Mouse (Mus musculus) midbrain, postnatal 0 days (tissue): ENCODE data around the gene Sorbs1. TPM values are rescaled to one million over a fixed set of nuclear protein-coding genes. Genes with fewer than 3 reads are reported as not detected.

Source experiments
- ATAC-seq: fragments of 200-750 bp; cut with Nextera tagmentation; 2 replicates; pipeline ENCODE4 v1.8.0; 2017; ENCODE audit warnings: moderate number of reproducible peaks, mild to moderate bottlenecking, moderate TSS enrichment, moderate library complexity; ENCODE audit not compliant: low FRiP score
- DNase-seq: peaks from one replicate; pipeline ENCODE4 v3.0.0-alpha.2; 2015; ENCODE audit warnings: low spot score
- H3K27ac ChIP-seq: fragments of 300-500 bp; sonication (generic); 2 replicates; pipeline ENCODE4 v1.5.1; 2014; ENCODE audit warnings: low read depth, mild to moderate bottlenecking, low read length, mixed read lengths
- H3K27me3 ChIP-seq: fragments of 300-500 bp; sonication (generic); 2 replicates; pipeline ENCODE4 v1.6.1; 2014; ENCODE audit warnings: low read length, control low read depth, mixed read lengths; ENCODE audit not compliant: insufficient read depth
- H3K36me3 ChIP-seq: fragments of 300-500 bp; sonication (generic); 2 replicates; pipeline ENCODE4 v1.6.1; 2014; ENCODE audit warnings: low read length, control low read depth, mixed read lengths; ENCODE audit not compliant: insufficient read depth
- H3K4me1 ChIP-seq: fragments of 300-500 bp; sonication (generic); 2 replicates; pipeline ENCODE4 v1.6.1; 2014; ENCODE audit warnings: mild to moderate bottlenecking, control low read depth, antibody characterized with exemption, low read length, mixed read lengths; ENCODE audit not compliant: insufficient read depth
- H3K4me2 ChIP-seq: fragments of 300-500 bp; sonication (generic); 2 replicates; pipeline ENCODE4 v1.6.1; 2014; ENCODE audit warnings: low read depth, mild to moderate bottlenecking, low read length, mixed read lengths; ENCODE audit not compliant: poor library complexity, severe bottlenecking
- H3K4me3 ChIP-seq: fragments of 300-500 bp; sonication (generic); 2 replicates; pipeline ENCODE4 v1.5.1; 2014; ENCODE audit warnings: low read depth, mild to moderate bottlenecking, low read length, moderate library complexity
- H3K9ac ChIP-seq: fragments of 300-500 bp; sonication (generic); replicated peaks from 2 replicates; pipeline ENCODE4 v1.6.1; 2014; ENCODE audit warnings: mild to moderate bottlenecking, low read length, moderate library complexity, mixed read lengths; ENCODE audit not compliant: poor library complexity, severe bottlenecking
- H3K9me3 ChIP-seq: fragments of 300-500 bp; sonication (generic); 2 replicates; pipeline ENCODE4 v1.6.1; 2016; ENCODE audit warnings: low read length, control low read depth
- CTCF ChIP-seq: IDR thresholded peaks from 2 replicates; pipeline ENCODE4 v1.5.1; 2016; ENCODE audit warnings: antibody characterized with exemption, mild to moderate bottlenecking
- WGBS: fragments of 180-500 bp; shearing (Covaris S2); extraction: QIAGEN DNeasy Blood & Tissue Kit; methylation state at CpG from one replicate; pipeline ENCODE4 v1.1.7; 2014; 5-methylcytosine and 5-hydroxymethylcytosine counted together
- polyA plus RNA-seq: library from polyadenylated mRNA; unstranded; fragments of >200 nt; fragmentation: Nextera tagmentation; extraction: Ambion mirVana; gene quantifications from 2 replicates; pipeline ENCODE4 v1.2.1, GENCODE M21; 2015
- total RNA-seq: library from RNA; depleted of rRNA; stranded (reverse); fragments of >200 nt; gene quantifications from 2 replicates; pipeline ENCODE4 v1.2.3, GENCODE M21; 2014

Sorbs1 gene
- total and polyA plus RNA-seq, 2 experiments from 2014 or later: 53.1 to 60.4 TPM

GRCm38 (mm10) chr19:40481115-40481514, 32.5 kb downstream of the Sorbs1 start:
- TF ChIP-seq CTCF: no peak
- H3K4me3 ChIP-seq: no peak overlapping the region
- DNase-seq: no peak
- 0 out of 2 replicates have a peak, but pooled peaks cover 3% of the 10 kb centered on the region for H3K4me1 ChIP-seq
- no peak overlapping the region for H3K9ac ChIP-seq
- 80% methylated on average over 6 of the region's 6 CpGs for WGBS
- H3K27ac ChIP-seq: no peak overlapping the region
- no peak for ATAC-seq
- H3K36me3 ChIP-seq: no peaks in the 10 kb centered on the region
- H3K4me2 ChIP-seq: no peak overlapping the region
- H3K9me3 ChIP-seq: no peaks in the 10 kb centered on the region
- no peaks in the 10 kb centered on the region for H3K27me3 ChIP-seq

GRCm38 (mm10) chr19:40478161-40478575, 35.4 kb downstream of the Sorbs1 start:
- ATAC-seq (peak; percentile 47; the same call in 1 of the 2 replicates), DNase-seq (peak; percentile 55)
- peak; percentile 11; the same call in 1 of the 2 replicates for TF ChIP-seq CTCF
- no peak overlapping the region for H3K4me3 ChIP-seq
- H3K36me3 ChIP-seq: no peaks in the 10 kb centered on the region
- H3K9me3 ChIP-seq: no peaks in the 10 kb centered on the region
- 66% methylated on average over 10 of the region's 10 CpGs for WGBS
- H3K9ac ChIP-seq: no peak overlapping the region
- no peak overlapping the region for H3K4me2 ChIP-seq
- H3K27me3 ChIP-seq: no peaks in the 10 kb centered on the region
- no peak overlapping the region for H3K27ac ChIP-seq
- 0 out of 2 replicates have a peak, but pooled peaks cover 3% of the 10 kb centered on the region for H3K4me1 ChIP-seq

- H3K4me1 ChIP-seq: 0 out of 2 replicates have a peak, but pooled peaks cover 3% of the 10 kb centered on the region
- DNase-seq: peak; percentile 48
- H3K4me2 ChIP-seq: no peak overlapping the region
- H3K9ac ChIP-seq: no peak overlapping the region
- no peak for TF ChIP-seq CTCF
- ATAC-seq: no peak
- no peaks in the 10 kb centered on the region for H3K9me3 ChIP-seq
- no peaks in the 10 kb centered on the region for H3K36me3 ChIP-seq
- no peak overlapping the region for H3K27ac ChIP-seq
- WGBS: 64% methylated on average over 5 of the region's 5 CpGs
- H3K4me3 ChIP-seq: no peak overlapping the region
- H3K27me3 ChIP-seq: no peaks in the 10 kb centered on the region
These were observed 36.1 kb downstream of the Sorbs1 start for GRCm38 (mm10) chr19:40477445-40477941.

DNA sequence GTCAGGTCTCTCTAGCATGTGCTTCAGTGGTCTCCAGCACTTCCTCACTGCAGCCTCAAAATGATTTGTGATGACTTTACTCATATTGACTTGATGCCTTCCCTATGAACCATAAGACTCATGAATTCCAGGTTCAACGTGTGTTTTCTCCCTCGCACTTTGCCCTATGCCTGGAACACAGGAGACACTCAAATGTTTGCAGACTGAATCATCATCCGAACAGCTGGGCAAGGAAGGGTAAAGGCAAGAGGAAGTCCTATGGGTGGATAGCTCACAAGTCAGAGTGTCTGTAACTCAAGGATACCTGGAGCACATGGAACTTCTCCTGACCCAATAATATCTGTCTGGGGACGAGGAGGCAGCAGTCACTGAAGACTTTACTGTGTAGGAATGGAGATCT, 37.1 kb downstream of the Sorbs1 start:
- Histone ChIP-seq H3K4me2 (no peak overlapping the region), H3K4me3 (no peak overlapping the region), H3K9ac (no peak overlapping the region), H3K27me3 (no peaks in the 10 kb centered on the region), H3K9me3 (no peaks in the 10 kb centered on the region), H3K4me1 (0 out of 2 replicates have a peak, but pooled peaks cover 3% of the 10 kb centered on the region), H3K36me3 (no peaks in the 10 kb centered on the region), H3K27ac (no peak overlapping the region)
- ATAC-seq: no peak
- no peak for TF ChIP-seq CTCF
- WGBS: 98% methylated on average over 4 of the region's 4 CpGs
- no peak for DNase-seq

DNA sequence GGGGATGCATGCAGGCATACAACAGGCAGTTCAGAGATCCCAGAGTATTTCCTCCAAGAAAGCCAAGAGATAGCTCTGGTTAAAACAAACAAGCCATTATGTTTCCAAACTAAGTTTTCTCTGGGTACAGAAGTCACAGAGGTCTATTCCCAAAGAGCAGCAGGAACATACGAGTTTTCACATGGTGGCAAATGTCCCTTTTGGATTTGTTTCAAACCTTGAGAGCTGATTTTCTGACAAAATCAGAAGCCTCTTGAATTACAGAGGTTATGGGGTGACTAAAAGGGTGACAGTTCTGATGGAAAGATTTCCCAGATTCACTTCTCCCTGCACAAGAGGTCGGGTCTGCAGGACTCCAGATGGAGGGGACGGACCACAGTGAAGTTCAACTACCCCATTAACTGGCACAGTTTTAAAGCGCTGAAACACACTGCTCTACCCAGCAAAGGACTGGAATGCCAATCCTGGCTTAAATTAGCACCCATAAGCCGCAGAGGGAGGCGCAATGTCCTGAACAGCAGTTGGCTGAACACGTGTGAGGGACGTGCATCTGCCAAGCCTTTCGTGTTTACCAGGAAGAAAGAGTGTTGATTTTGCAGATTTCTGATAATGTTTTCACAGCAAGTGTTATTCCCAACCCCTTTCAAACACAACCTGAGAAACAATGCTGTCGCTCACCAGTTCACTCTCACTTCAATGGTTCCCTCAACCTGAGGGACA, 41.9 kb downstream of the Sorbs1 start:
- Histone ChIP-seq H3K9me3 (no peaks in the 10 kb centered on the region), H3K4me3 (no peak overlapping the region), H3K36me3 (no peaks in the 10 kb centered on the region), H3K27ac (peak overlapping the region; percentile 2; the same call in 1 of the 2 replicates), H3K9ac (no peak overlapping the region), H3K27me3 (no peaks in the 10 kb centered on the region), H3K4me2 (no peak overlapping the region), H3K4me1 (no peaks in the 10 kb centered on the region)
- TF ChIP-seq CTCF: no peak
- no peak for ATAC-seq
- WGBS: 81% methylated on average over 10 of the region's 10 CpGs
- DNase-seq: no peak

DNA sequence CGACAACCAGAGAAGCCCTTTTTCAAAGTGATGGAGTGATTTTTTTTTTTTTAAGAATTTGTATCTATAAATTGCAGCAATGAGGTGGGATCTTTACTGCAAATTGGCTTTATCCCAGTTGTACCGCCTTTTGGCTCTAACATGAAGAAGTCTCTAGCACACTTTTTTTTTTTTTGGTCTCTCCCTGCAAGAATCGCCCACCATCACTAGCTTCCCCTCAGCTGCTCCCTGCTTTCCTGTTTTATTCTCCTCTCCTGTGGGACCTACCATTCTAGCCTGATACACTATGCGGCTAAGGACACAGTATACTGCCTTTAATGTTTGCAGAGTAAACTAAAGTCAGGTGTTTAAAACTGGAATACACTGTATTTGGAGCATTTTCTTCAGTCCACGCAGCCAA, 43.8 kb downstream of the Sorbs1 start:
- Histone ChIP-seq H3K4me3 (no peak overlapping the region), H3K9ac (no peak overlapping the region), H3K36me3 (no peaks in the 10 kb centered on the region), H3K4me1 (no peaks in the 10 kb centered on the region), H3K27me3 (no peaks in the 10 kb centered on the region), H3K9me3 (no peaks in the 10 kb centered on the region), H3K27ac (no peak overlapping the region), H3K4me2 (no peak overlapping the region)
- WGBS: 73% methylated on average over 5 of the region's 5 CpGs
- ATAC-seq (no peak), DNase-seq (no peak)
- no peak for TF ChIP-seq CTCF
